Mouse (Mus musculus) CH12.LX (cell line): ENCODE measurements at regions not wholly inside any gene's neighbourhood (a gene's known extent, or its start where the extent isn't known, plus 50 kb on each side); places are given as distances from the start of the nearest gene placed in this dataset.
"Not testable (repeated sequence)": the region's sequence is repeated elsewhere in the genome, so short reads cannot be mapped to it uniquely, and the experiment has no call there.

Experiments
- DNase-seq: peaks from one replicate; pipeline ENCODE4 v3.0.0-alpha.2; 2013; ENCODE audit errors: extremely low read depth
- H3K27ac ChIP-seq: 2 replicates; pipeline ENCODE4 v1.5.1; 2012; ENCODE audit warnings: low read depth, mild to moderate bottlenecking, control low read depth, moderate library complexity; ENCODE audit not compliant: insufficient read depth
- H3K27me3 ChIP-seq: replicated peaks from 2 replicates; pipeline ENCODE3; 2012; ENCODE audit warnings: inconsistent platforms
- H3K36me3 ChIP-seq, 2 experiments: replicated peaks in 1 of 2; 2 replicates each; pipeline versions ENCODE3 to v1.6.1; 2012; ENCODE audit warnings: inconsistent platforms in 1 of 2, low read length in 1 of 2, mild to moderate bottlenecking in 1 of 2, mixed read lengths in 1 of 2, moderate library complexity in 1 of 2; ENCODE audit not compliant: control insufficient read depth in 1 of 2, insufficient read depth in 1 of 2
- H3K4me1 ChIP-seq, 2 experiments: 2 replicates each; pipeline ENCODE4 v1.6.1; 2012; ENCODE audit warnings: inconsistent platforms in 1 of 2, moderate library complexity in 1 of 2; ENCODE audit not compliant: insufficient read depth in 2 of 2, control insufficient read depth in 1 of 2
- H3K4me2 ChIP-seq: 2 replicates; pipeline ENCODE4 v1.6.1; 2012; ENCODE audit warnings: low read depth, mild to moderate bottlenecking, control low read depth; ENCODE audit not compliant: poor library complexity, insufficient read depth, severe bottlenecking
- H3K4me3 ChIP-seq, 3 experiments: fragments of 150-350 bp in 1 of 3; sonication (generic) in 1 of 3; replicated peaks in 1 of 3; 2 replicates each; pipeline versions ENCODE3 to v1.5.1; 2011 to 2012; ENCODE audit warnings: low read depth in 2 of 3, low read length in 2 of 3, mild to moderate bottlenecking in 2 of 3, moderate library complexity in 2 of 3, control low read depth in 1 of 3, improper control_type of control experiment in 1 of 3, inconsistent platforms in 1 of 3, mixed read lengths in 1 of 3; ENCODE audit not compliant: poor library complexity in 1 of 3
- H3K79me2 ChIP-seq: replicated peaks from 2 replicates; pipeline ENCODE4 v1.6.1; 2012; ENCODE audit warnings: mild to moderate bottlenecking, moderate library complexity; ENCODE audit not compliant: control insufficient read depth, poor library complexity, insufficient read depth, severe bottlenecking; ENCODE audit errors: extremely low read depth
- H3K9ac ChIP-seq: 2 replicates; pipeline ENCODE4 v1.6.1; 2012; ENCODE audit warnings: low read depth, mild to moderate bottlenecking, control low read depth, moderate library complexity; ENCODE audit not compliant: insufficient read depth
- H3K9me3 ChIP-seq: replicated peaks from 2 replicates; pipeline ENCODE3; 2012; ENCODE audit warnings: low read length, inconsistent platforms, mixed read lengths
- BHLHE40 ChIP-seq: IDR thresholded peaks from 2 replicates; pipeline ENCODE4 v1.6.1; 2011; ENCODE audit warnings: mild to moderate bottlenecking, low read depth, low read length, improper control_type of control experiment
- CHD1 ChIP-seq: IDR thresholded peaks from 2 replicates; pipeline ENCODE4 v1.6.1; 2012; ENCODE audit warnings: low read depth, low read length, improper control_type of control experiment, inconsistent platforms
- CHD2 ChIP-seq: IDR thresholded peaks from 2 replicates; pipeline ENCODE4 v1.6.1; 2011; ENCODE audit warnings: low read length, improper control_type of control experiment
- ETS1 ChIP-seq: conservative IDR thresholded peaks from 2 replicates; pipeline ENCODE4 v1.6.1; 2012; ENCODE audit warnings: low read depth, mild to moderate bottlenecking, inconsistent platforms, low read length, improper control_type of control experiment, moderate library complexity
- GABPA ChIP-seq: IDR thresholded peaks from 2 replicates; pipeline ENCODE4 v1.6.1; 2012; ENCODE audit warnings: low read depth, low read length, improper control_type of control experiment, inconsistent platforms; ENCODE audit not compliant: insufficient replicate concordance
- IRF4 ChIP-seq: IDR thresholded peaks from 2 replicates; pipeline ENCODE4 v1.6.1; 2014; ENCODE audit warnings: low read depth, mild to moderate bottlenecking, inconsistent platforms, low read length, improper control_type of control experiment
- JUND ChIP-seq: conservative IDR thresholded peaks from 2 replicates; pipeline ENCODE4 v1.6.1; 2011; ENCODE audit warnings: low read depth, low read length, improper control_type of control experiment
- KAT2A ChIP-seq: IDR thresholded peaks from 2 replicates; pipeline ENCODE4 v1.6.1; 2012; ENCODE audit warnings: low read length, improper control_type of control experiment, inconsistent platforms; ENCODE audit not compliant: insufficient replicate concordance
- MAX ChIP-seq: IDR thresholded peaks from 2 replicates; pipeline ENCODE4 v1.6.1; 2011; ENCODE audit warnings: low read length, improper control_type of control experiment
- MEF2A ChIP-seq: IDR thresholded peaks from 2 replicates; pipeline ENCODE4 v1.6.1; 2014; ENCODE audit warnings: low read depth, mild to moderate bottlenecking, inconsistent platforms, low read length, improper control_type of control experiment, borderline replicate concordance
- MXI1 ChIP-seq: IDR thresholded peaks from 2 replicates; pipeline ENCODE4 v1.6.1; 2011; ENCODE audit warnings: mild to moderate bottlenecking, low read depth, low read length, improper control_type of control experiment
- MYC ChIP-seq: IDR thresholded peaks from 2 replicates; pipeline ENCODE4 v1.6.1; 2011; ENCODE audit warnings: low read depth, mild to moderate bottlenecking, improper control_type of control experiment, low read length
- NELFE ChIP-seq: IDR thresholded peaks from 2 replicates; pipeline ENCODE4 v1.6.1; 2011; ENCODE audit warnings: low read depth, low read length, improper control_type of control experiment
- NRF1 ChIP-seq: IDR thresholded peaks from 2 replicates; pipeline ENCODE4 v1.6.1; 2014; ENCODE audit warnings: low read depth, mild to moderate bottlenecking, inconsistent platforms, low read length, improper control_type of control experiment, moderate library complexity
- PAX5 ChIP-seq: IDR thresholded peaks from 2 replicates; pipeline ENCODE4 v1.6.1; 2012; ENCODE audit warnings: low read length, inconsistent platforms, mixed read lengths
- POLR2AphosphoS2 ChIP-seq: IDR thresholded peaks from 2 replicates; pipeline ENCODE4 v1.6.1; 2011; ENCODE audit warnings: low read depth, low read length, improper control_type of control experiment
- USF1 ChIP-seq: IDR thresholded peaks from 2 replicates; pipeline ENCODE4 v1.6.1; 2014; ENCODE audit warnings: low read depth, mild to moderate bottlenecking, inconsistent platforms, low read length, improper control_type of control experiment
- ZMIZ1 ChIP-seq: IDR thresholded peaks from 2 replicates; pipeline ENCODE4 v1.6.1; 2012; ENCODE audit warnings: low read depth, mild to moderate bottlenecking, inconsistent platforms, low read length, improper control_type of control experiment
- ZNF384 ChIP-seq: IDR thresholded peaks from 2 replicates; pipeline ENCODE4 v1.6.1; 2012; ENCODE audit warnings: low read depth, low read length, improper control_type of control experiment, inconsistent platforms
- dilution Hi-C: fragments of 300-500 bp; cut with MboI; formaldehyde crosslinking; loops from 2 replicates; pipeline ENCODE4 v1.14.3; 2020; ENCODE audit warnings: low sequenced_read_pairs; ENCODE audit not compliant: extremely low pct_unique_long_range_greater_than_20kb, extremely low pct_ligation_motif_present
- in situ Hi-C: fragments of 300-500 bp; cut with MboI; formaldehyde crosslinking; loops from 3 replicates; pipeline ENCODE4 v1.14.3; 2019; ENCODE audit warnings: low sequenced_read_pairs, low pct_ligation_motif_present, low pct_unique_long_range_greater_than_20kb, mixed read lengths

- no peak overlapping the region for H3K4me3 ChIP-seq
- H3K27me3 ChIP-seq, result no peaks in the 10 kb centered on the region
- DNase-seq, result no peak
- no peaks in the 10 kb centered on the region for H3K79me2 ChIP-seq
- peaks cover 1% of the 10 kb centered on the region for H3K9me3 ChIP-seq
- dilution Hi-C loops (no loop called here), in situ Hi-C loops (no loop called here)
- no peaks in the 10 kb centered on the region for H3K36me3 ChIP-seq
- TF ChIP-seq JUND (no peak), POLR2AphosphoS2 (no peak), NELFE (no peak), IRF4 (no peak), MYC (no peak), ETS1 (no peak), KAT2A (no peak), ZMIZ1 (no peak), MXI1 (no peak), BHLHE40 (no peak), GABPA (no peak), CHD2 (no peak), PAX5 (no peak)
- H3K27ac ChIP-seq, result no peak overlapping the region
- H3K4me2 ChIP-seq, result no peak overlapping the region
- H3K9ac ChIP-seq, result no peak overlapping the region
- no peaks in the 10 kb centered on the region for H3K4me1 ChIP-seq
These were observed 172.3 kb upstream of the Sdr16c6 start for GRCm38 (mm10) chr4:4249601-4250000.

GRCm38 (mm10) chr4:4247669-4248068, 170.3 kb upstream of the Sdr16c6 start:
- Histone ChIP-seq H3K36me3 (no peaks in the 10 kb centered on the region), H3K27me3 (no peaks in the 10 kb centered on the region), H3K4me3 (no peak overlapping the region), H3K9ac (no peak overlapping the region), H3K4me1 (no peaks in the 10 kb centered on the region), H3K27ac (no peak overlapping the region), H3K9me3 (peaks cover 1% of the 10 kb centered on the region), H3K79me2 (no peaks in the 10 kb centered on the region), H3K4me2 (no peak overlapping the region)
- dilution Hi-C loops (no loop called here), in situ Hi-C loops (no loop called here)
- DNase-seq, result no peak
- no peak for TF ChIP-seq NRF1
- no peak for TF ChIP-seq KAT2A
- TF ChIP-seq CHD1, result no peak
- no peak for TF ChIP-seq USF1
- TF ChIP-seq BHLHE40, result no peak
- TF ChIP-seq MXI1, result no peak
- TF ChIP-seq ZNF384, result no peak
- TF ChIP-seq MAX, result no peak
- no peak for TF ChIP-seq MYC
- TF ChIP-seq MEF2A, result no peak

- H3K79me2 ChIP-seq, dilution Hi-C loops, H3K27ac ChIP-seq, in situ Hi-C loops, DNase-seq, H3K27me3 ChIP-seq, H3K9me3 ChIP-seq, H3K36me3 ChIP-seq, H3K4me3 ChIP-seq, H3K9ac ChIP-seq, H3K4me1 ChIP-seq, H3K4me2 ChIP-seq: not testable (repeated sequence)
These were observed 165.1 kb upstream of the Sdr16c6 start for GRCm38 (mm10) chr4:4242306-4242980.
